In the genomic region with DNA sequence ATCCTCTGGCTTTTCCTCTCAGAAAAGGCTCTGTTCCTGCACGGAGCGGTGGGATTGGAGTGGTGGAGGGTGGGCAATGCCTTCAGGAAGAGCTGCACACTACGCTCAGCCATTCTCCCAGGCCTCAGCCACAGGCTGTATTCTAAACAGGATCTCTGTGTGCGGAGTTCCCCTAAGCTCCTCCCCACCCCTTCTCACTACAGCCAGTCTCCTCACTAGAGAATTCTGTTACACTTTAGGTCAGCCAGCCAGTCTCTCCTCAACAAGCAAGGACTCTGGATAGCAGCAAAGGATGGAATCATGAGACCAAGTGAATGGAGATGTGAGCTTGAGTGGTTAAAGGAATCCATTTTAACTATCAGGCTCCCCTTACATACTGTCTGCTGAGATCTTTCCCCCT, we compare ENCODE assay signal across 8 mouse cellular contexts. TPM values are rescaled to one million over a fixed set of nuclear protein-coding genes. Genes with fewer than 3 reads are reported as not detected.
DNase-seq lines count a peak whose midpoint lies in the region; ATAC-seq and TF ChIP-seq lines count a peak whose summit lies in the region.

No protein-coding gene starts in this region.

- peak; percentile 42; the same call in 1 of the 2 replicates for ATAC-seq in heart, embryonic 11.5 days (replicated peaks; ENCODE audit: insufficient number of reproducible peaks, low FRiP score, low TSS enrichment)
- peak; percentile 40 for ATAC-seq in liver, embryonic 15.5 days (ENCODE audit: insufficient read depth)
- no peak for ATAC-seq in stomach, postnatal 0 days (ENCODE audit: low FRiP score, low TSS enrichment)

- DNase-seq in gastrocnemius, adult 2 months: no peak
- DNase-seq in gastrocnemius, postnatal 14 days: no peak
- peak; percentile 65 for DNase-seq in cerebellum, adult 11-12 months
- DNase-seq in stomach, postnatal 0 days (ENCODE audit: low spot score): no peak
- no peak for DNase-seq in urinary bladder, postnatal 36 days (ENCODE audit: low spot score in 2 of 2)
- no peak for DNase-seq in thymus, postnatal 10 days (ENCODE audit: low spot score in 2 of 2)

- peaks cover 49% of the 10 kb centered on the region for H3K4me1 ChIP-seq in heart, embryonic 11.5 days (ENCODE audit: control insufficient read depth, insufficient read depth, low read length)
- H3K4me1 ChIP-seq in liver, embryonic 15.5 days (replicated peaks): peaks cover 69% of the 10 kb centered on the region
- H3K4me1 ChIP-seq in stomach, postnatal 0 days (replicated peaks; ENCODE audit: control insufficient read depth, insufficient read depth): peaks cover 6% of the 10 kb centered on the region

- H3K36me3 ChIP-seq in heart, embryonic 11.5 days (ENCODE audit: control insufficient read depth, insufficient read depth, low read length): no peaks in the 10 kb centered on the region
- H3K36me3 ChIP-seq in liver, embryonic 15.5 days (replicated peaks): peaks cover 39% of the 10 kb centered on the region
- H3K36me3 ChIP-seq in stomach, postnatal 0 days (ENCODE audit: control insufficient read depth, insufficient read depth, low read length): no peaks in the 10 kb centered on the region

- WGBS in heart, embryonic 11.5 days (ENCODE audit: insufficient replicate concordance): 24% methylated on average over 4 of the region's 4 CpGs
- WGBS in liver, embryonic 15.5 days (ENCODE audit: insufficient replicate concordance): 29% methylated on average over 4 of the region's 4 CpGs
- 32% methylated on average over 4 of the region's 4 CpGs for WGBS in stomach, postnatal 0 days

- no peaks in the 10 kb centered on the region for H3K9me3 ChIP-seq in heart, embryonic 11.5 days (replicated peaks; ENCODE audit: control insufficient read depth, low read length)
- no peaks in the 10 kb centered on the region for H3K9me3 ChIP-seq in liver, embryonic 15.5 days (replicated peaks)
- H3K9me3 ChIP-seq in stomach, postnatal 0 days (ENCODE audit: control insufficient read depth, low read length): no peaks in the 10 kb centered on the region

- intact Hi-C loops in gastrocnemius, adult 2 months (cut with DNase I): no loop called here
- intact Hi-C loops in gastrocnemius, postnatal 14 days (cut with DNase I; ENCODE audit: low total_unique reads): no loop called here

- no peak for TF ChIP-seq CTCF in gastrocnemius, adult 2 months (IDR thresholded peaks at IDR 0.05)
- TF ChIP-seq CTCF in stomach, postnatal 0 days (IDR thresholded peaks at IDR 0.05; ENCODE audit: low read depth): no peak

- H3K4me3 ChIP-seq in gastrocnemius, adult 2 months: peak overlapping the region; percentile 82
- peak overlapping the region; percentile 72 for H3K4me3 ChIP-seq in heart, embryonic 11.5 days (ENCODE audit: low read depth, low read length)
- peak overlapping the region; percentile 72 for H3K4me3 ChIP-seq in liver, embryonic 15.5 days (replicated peaks)
- H3K4me3 ChIP-seq in stomach, postnatal 0 days (ENCODE audit: low read depth, low read length): no peak overlapping the region

- peak overlapping the region; percentile 90 for H3K27ac ChIP-seq in gastrocnemius, adult 2 months
- H3K27ac ChIP-seq in heart, embryonic 11.5 days (ENCODE audit: low read depth, low read length): peak overlapping the region; percentile 85
- peak overlapping the region; percentile 95 for H3K27ac ChIP-seq in liver, embryonic 15.5 days (replicated peaks)
- H3K27ac ChIP-seq in stomach, postnatal 0 days (replicated peaks): peak overlapping the region; percentile 73

- TF ChIP-seq EP300 in stomach, postnatal 0 days (optimal IDR thresholded peaks at IDR 0.05): no peak

- peak overlapping the region; percentile 47; the same call in 1 of the 2 replicates for H3K9ac ChIP-seq in heart, embryonic 11.5 days (ENCODE audit: low read depth, low read length)
- peak overlapping the region; percentile 80 for H3K9ac ChIP-seq in liver, embryonic 15.5 days
- H3K9ac ChIP-seq in stomach, postnatal 0 days (ENCODE audit: low read length): 0 out of 2 replicates have a peak overlapping the region, but pooled peaks have one; percentile 38

- H3K27me3 ChIP-seq in heart, embryonic 11.5 days (ENCODE audit: control insufficient read depth, insufficient read depth, low read length): no peaks in the 10 kb centered on the region
- peaks cover 24% of the 10 kb centered on the region for H3K27me3 ChIP-seq in liver, embryonic 15.5 days
- no peaks in the 10 kb centered on the region for H3K27me3 ChIP-seq in stomach, postnatal 0 days (ENCODE audit: control insufficient read depth, insufficient read depth, low read length)

- H3K4me2 ChIP-seq in heart, embryonic 11.5 days: peak overlapping the region; percentile 73
- H3K4me2 ChIP-seq in liver, embryonic 15.5 days: peak overlapping the region; percentile 94
- peak overlapping the region; percentile 25 for H3K4me2 ChIP-seq in stomach, postnatal 0 days (replicated peaks; ENCODE audit: low read depth)

RNA-seq across cellular contexts. Expression of a gene that starts 3.1 kb away (rescaled TPM):
- total RNA-seq in gastrocnemius, adult 2 months (2021): 10 to 100 TPM; 29.4 to 40.8 TPM
- 10 to 100 TPM; 19.4 to 22.9 TPM for total RNA-seq in gastrocnemius, postnatal 14 days (2021)
- 10.4 and 14.6 TPM in 2 replicates for polyA plus RNA-seq in heart, embryonic 11.5 days (2014; fragmentation: Nextera tagmentation; extraction: Ambion mirVana)
- 598 and 710 TPM in 2 replicates for polyA plus RNA-seq in liver, embryonic 15.5 days (2015; fragmentation: Nextera tagmentation; extraction: Ambion mirVana)
- polyA plus RNA-seq in stomach, postnatal 0 days (2015; fragmentation: Nextera tagmentation; extraction: Ambion mirVana): 2.4 and 2.6 TPM in 2 replicates

RNA-seq across cellular contexts. Expression of a gene that starts 29.4 kb away (rescaled TPM):
- 10 to 100 TPM in 1 of 2 experiments, 1 to 10 TPM in 1; 9.7 to 11.1 TPM for total RNA-seq in gastrocnemius, adult 2 months (2021)
- total RNA-seq in gastrocnemius, postnatal 14 days (2021): 10 to 100 TPM; 12.2 to 13.8 TPM
- 11.6 and 11.9 TPM in 2 replicates for polyA plus RNA-seq in heart, embryonic 11.5 days (2014; fragmentation: Nextera tagmentation; extraction: Ambion mirVana)
- 4.5 and 5.3 TPM in 2 replicates for polyA plus RNA-seq in liver, embryonic 15.5 days (2015; fragmentation: Nextera tagmentation; extraction: Ambion mirVana)
- 5.2 and 5.5 TPM in 2 replicates for polyA plus RNA-seq in stomach, postnatal 0 days (2015; fragmentation: Nextera tagmentation; extraction: Ambion mirVana)

Comparison
In these comparisons a context has a peak if more than half of its experiments do, and no peak if none do; other contexts are left out.
1. H3K4me2 ChIP-seq: peak in every context shown above with its lines; median percentile 94 in liver, embryonic 15.5 days; 73 in heart, embryonic 11.5 days; 25 in stomach, postnatal 0 days.
2. RNA of a gene that starts 3.1 kb away (polyA plus RNA-seq): 598 to 710 TPM in liver, embryonic 15.5 days; 10.4 to 14.6 TPM in heart, embryonic 11.5 days and 2.4 to 2.6 TPM in stomach, postnatal 0 days; every median in the first group is over 10 times any median in the second.
3. Peak in every context shown above with its lines, with median percentiles within 50 percentile points of each other: H3K27ac ChIP-seq and H3K9ac ChIP-seq.